Mouse (Mus musculus) MEL (cell line): ENCODE data around the gene Strada. TPM values are rescaled to one million over a fixed set of nuclear protein-coding genes. Genes with fewer than 3 reads are reported as not detected.
A peak's percentile ranks its signal among the peaks of the same experiment; 100 is the strongest.

Source experiments
- DNase-seq: peaks from one replicate; pipeline ENCODE4 v3.0.0; 2011; ENCODE audit warnings: low read depth, low spot score
- H3K27ac ChIP-seq: 2 replicates; pipeline ENCODE4 v1.5.1; 2012; ENCODE audit warnings: low read depth, mild to moderate bottlenecking, control low read depth, low read length, moderate library complexity; ENCODE audit not compliant: control insufficient read depth
- H3K27me3 ChIP-seq, 2 experiments: fragments of 150-350 bp in 1 of 2; sonication (generic) in 1 of 2; 2 replicates each; pipeline ENCODE4 v1.6.1; 2012; ENCODE audit warnings: low read length in 2 of 2, mild to moderate bottlenecking in 2 of 2, improper control_type of control experiment in 1 of 2, moderate library complexity in 1 of 2; ENCODE audit not compliant: insufficient read depth in 2 of 2, control insufficient read depth in 1 of 2
- H3K36me3 ChIP-seq, 2 experiments: 2 replicates each; pipeline ENCODE4 v1.6.1; 2012 to 2014; ENCODE audit warnings: low read length in 2 of 2, improper control_type of control experiment in 1 of 2, inconsistent platforms in 1 of 2, mild to moderate bottlenecking in 1 of 2; ENCODE audit not compliant: insufficient read depth in 2 of 2, control insufficient read depth in 1 of 2
- H3K4me1 ChIP-seq, 2 experiments: fragments of 150-350 bp in 1 of 2; sonication (generic) in 1 of 2; 2 replicates each; pipeline ENCODE4 v1.6.1; 2012; ENCODE audit warnings: low read length in 2 of 2, improper control_type of control experiment in 1 of 2, mild to moderate bottlenecking in 1 of 2; ENCODE audit not compliant: insufficient read depth in 2 of 2, control insufficient read depth in 1 of 2
- H3K4me3 ChIP-seq, 2 experiments: fragments of 150-350 bp in 1 of 2; sonication (generic) in 1 of 2; 2 replicates each; pipeline ENCODE4 v1.5.1; 2012; ENCODE audit warnings: low read depth in 2 of 2, low read length in 2 of 2, mild to moderate bottlenecking in 2 of 2, moderate library complexity in 2 of 2, control low read depth in 1 of 2, improper control_type of control experiment in 1 of 2; ENCODE audit not compliant: control insufficient read depth in 1 of 2, insufficient read depth in 1 of 2
- H3K79me2 ChIP-seq: 2 replicates; pipeline ENCODE4 v1.6.1; 2012; ENCODE audit warnings: mild to moderate bottlenecking, low read length, moderate library complexity; ENCODE audit not compliant: control insufficient read depth, poor library complexity, insufficient read depth
- H3K9ac ChIP-seq: 2 replicates; pipeline ENCODE4 v1.6.1; 2012; ENCODE audit warnings: low read depth, mild to moderate bottlenecking, control low read depth, low read length, moderate library complexity; ENCODE audit not compliant: control insufficient read depth, poor library complexity, severe bottlenecking
- H3K9me3 ChIP-seq: fragments of 150-350 bp; sonication (generic); replicated peaks from 2 replicates; pipeline ENCODE4 v1.6.1; 2012; ENCODE audit warnings: mild to moderate bottlenecking, low read length, improper control_type of control experiment, moderate library complexity; ENCODE audit not compliant: insufficient read depth
- CTCF ChIP-seq, 3 experiments: IDR thresholded peaks in 2 of 3; conservative IDR thresholded peaks in 1 of 3; 2 replicates each; pipeline ENCODE4 v1.5.1; 2011 to 2012; ENCODE audit warnings: low read length in 3 of 3, low read depth in 2 of 3, mild to moderate bottlenecking in 2 of 3, improper control_type of control experiment in 1 of 3, inconsistent platforms in 1 of 3, mixed read lengths in 1 of 3, moderate library complexity in 1 of 3; ENCODE audit not compliant: control insufficient read depth in 1 of 3, insufficient read depth in 1 of 3, poor library complexity in 1 of 3, severe bottlenecking in 1 of 3
- EP300 ChIP-seq, 2 experiments: IDR thresholded peaks; 2 replicates each; pipeline ENCODE4 v1.6.1; 2011; ENCODE audit warnings: improper control_type of control experiment in 2 of 2, low read length in 2 of 2, low read depth in 1 of 2, mild to moderate bottlenecking in 1 of 2
- ETS1 ChIP-seq: IDR thresholded peaks from 2 replicates; pipeline ENCODE4 v1.6.1; 2012; ENCODE audit warnings: low read depth, mild to moderate bottlenecking, inconsistent platforms, low read length, improper control_type of control experiment, moderate library complexity
- GATA1 ChIP-seq: IDR thresholded peaks from 2 replicates; pipeline ENCODE4 v1.6.1; 2011; ENCODE audit warnings: low read depth, low read length, improper control_type of control experiment
- JUND ChIP-seq: IDR thresholded peaks from 2 replicates; pipeline ENCODE4 v1.6.1; 2011; ENCODE audit warnings: low read depth, mild to moderate bottlenecking, improper control_type of control experiment, low read length
- KAT2A ChIP-seq: conservative IDR thresholded peaks from 2 replicates; pipeline ENCODE4 v1.6.1; 2012; ENCODE audit warnings: low read depth, low read length, improper control_type of control experiment, inconsistent platforms
- MAFK ChIP-seq: IDR thresholded peaks from 2 replicates; pipeline ENCODE4 v1.6.1; 2011; ENCODE audit warnings: low read depth, mild to moderate bottlenecking, low read length, improper control_type of control experiment, borderline replicate concordance
- MAX ChIP-seq: IDR thresholded peaks from 2 replicates; pipeline ENCODE4 v1.6.1; 2011; ENCODE audit warnings: low read length, improper control_type of control experiment
- MAZ ChIP-seq: IDR thresholded peaks from 2 replicates; pipeline ENCODE4 v1.6.1; 2012; ENCODE audit warnings: low read depth, mild to moderate bottlenecking, inconsistent platforms, low read length, improper control_type of control experiment
- MEF2A ChIP-seq: IDR thresholded peaks from 2 replicates; pipeline ENCODE4 v1.6.1; 2014; ENCODE audit warnings: low read depth, mild to moderate bottlenecking, inconsistent platforms, low read length, improper control_type of control experiment; ENCODE audit not compliant: poor library complexity, insufficient replicate concordance, severe bottlenecking; ENCODE audit errors: extremely low read depth
- MXI1 ChIP-seq: IDR thresholded peaks from 2 replicates; pipeline ENCODE4 v1.6.1; 2011; ENCODE audit warnings: mild to moderate bottlenecking, low read depth, low read length, improper control_type of control experiment
- MYC ChIP-seq: IDR thresholded peaks from 2 replicates; pipeline ENCODE4 v1.6.1; 2011; ENCODE audit warnings: low read depth, mild to moderate bottlenecking, low read length, improper control_type of control experiment, moderate library complexity
- POLR2A ChIP-seq, 2 experiments: IDR thresholded peaks; 2 replicates each; pipeline ENCODE4 v1.6.1; 2011 to 2012; ENCODE audit warnings: low read length in 2 of 2, mild to moderate bottlenecking in 2 of 2, control low read depth in 1 of 2, improper control_type of control experiment in 1 of 2, low read depth in 1 of 2, moderate library complexity in 1 of 2; ENCODE audit not compliant: control insufficient read depth in 1 of 2, insufficient read depth in 1 of 2, poor library complexity in 1 of 2
- POLR2AphosphoS2 ChIP-seq: IDR thresholded peaks from 2 replicates; pipeline ENCODE4 v1.6.1; 2011; ENCODE audit warnings: low read length, improper control_type of control experiment
- SIN3A ChIP-seq: IDR thresholded peaks from 2 replicates; pipeline ENCODE4 v1.6.1; 2012; ENCODE audit warnings: low read length, improper control_type of control experiment, inconsistent platforms
- TAL1 ChIP-seq: IDR thresholded peaks from 2 replicates; pipeline ENCODE4 v1.6.1; 2012; ENCODE audit warnings: mild to moderate bottlenecking, inconsistent platforms, low read length, moderate library complexity, mixed read lengths
- TBP ChIP-seq: IDR thresholded peaks from 2 replicates; pipeline ENCODE4 v1.8.0; 2011; ENCODE audit warnings: low read depth, low read length, improper control_type of control experiment
- TCF12 ChIP-seq: IDR thresholded peaks from 2 replicates; pipeline ENCODE4 v1.6.1; 2014; ENCODE audit warnings: low read depth, mild to moderate bottlenecking, inconsistent platforms, low read length, improper control_type of control experiment, moderate library complexity
- ZKSCAN1 ChIP-seq: IDR thresholded peaks from 2 replicates; pipeline ENCODE4 v1.6.1; 2012; ENCODE audit warnings: low read depth, mild to moderate bottlenecking, inconsistent platforms, low read length, improper control_type of control experiment, moderate library complexity
- polyA plus RNA-seq, 2 experiments: library from polyadenylated mRNA; stranded (reverse) in 1 of 2; unstranded in 1 of 2; fragments of >175 nt in 1 of 2; fragments of >200 nt in 1 of 2; gene quantifications; 2 replicates each; pipeline versions ENCODE4 v1.2.1 to v1.2.4; 2012; ENCODE audit warnings: low replicate concordance in 2 of 2, low read depth in 1 of 2; ENCODE audit not compliant: insufficient read length in 2 of 2, insufficient read depth in 1 of 2, missing spikeins in 1 of 2
- total RNA-seq: library from RNA; depleted of rRNA; stranded (reverse); fragments of 300-350 nt; gene quantifications from 2 replicates; pipeline ENCODE4 v1.2.3, GENCODE M21; 2012

Gene Strada
- total and polyA plus RNA-seq, 3 experiments, result 25.5 to 39.8 TPM; not detected in 1

DNA sequence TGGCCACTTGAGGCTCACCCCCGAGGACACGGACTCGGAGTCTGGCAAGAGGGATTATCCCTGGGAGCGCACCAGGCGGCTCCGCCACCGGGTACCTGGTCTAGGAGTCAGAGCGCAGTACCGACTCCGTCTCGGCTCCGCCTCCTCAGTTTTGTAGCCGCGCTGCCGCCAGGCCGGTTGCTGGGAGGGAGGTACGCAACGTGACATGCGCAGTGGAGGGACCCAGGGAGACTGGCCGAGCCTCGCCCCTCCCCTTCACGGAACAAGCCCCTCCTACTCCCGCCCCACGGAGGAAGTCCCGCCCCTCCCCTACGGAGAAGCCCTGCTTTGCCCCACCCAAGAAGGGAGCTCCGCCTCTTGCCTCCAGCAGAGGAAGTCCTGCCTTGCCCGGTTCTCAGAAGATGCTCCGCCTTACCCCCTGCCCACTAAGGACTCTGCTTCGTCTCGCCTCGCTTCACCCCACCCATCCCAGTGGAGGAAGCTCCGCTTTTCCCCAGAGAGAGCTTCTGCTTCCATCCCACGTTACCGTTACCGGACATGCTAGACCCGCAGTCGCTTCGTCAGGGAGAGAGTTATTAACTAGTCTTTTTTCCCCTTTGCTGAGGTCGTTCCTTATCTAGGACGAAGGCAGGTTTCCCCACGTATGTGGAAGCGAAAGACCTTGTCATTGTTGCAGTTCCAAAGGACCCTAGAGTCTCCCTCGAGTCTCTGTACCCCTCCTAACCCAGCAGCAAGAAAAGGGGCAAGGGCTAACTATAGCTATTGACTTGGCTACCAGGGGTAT lies 8.4 kb downstream of the Strada start (continued):
- TF ChIP-seq TAL1 (no peak), EP300 (IDR thresholded peaks at IDR 0.05; ENCODE audit: low read depth in 1 of 2, low read length in 2 of 2) (peak; percentile 39 to 62; a peak in 1 of 4 replicates), POLR2AphosphoS2 (peak; percentile 95), CTCF (IDR thresholded peaks at IDR 0.05 in 2 of 3, conservative IDR thresholded peaks at IDR 0.05 in 1 of 3; ENCODE audit: control insufficient read depth in 1 of 3, insufficient read depth in 1 of 3, low read depth in 2 of 3, low read length in 3 of 3, poor library complexity in 1 of 3, severe bottlenecking in 1 of 3) (0 out of 6 replicates have a peak, but pooled peaks of 1 of the 3 experiments have one; percentile 0), TBP (peak; percentile 65; the same call in 1 of the 2 replicates)

DNA sequence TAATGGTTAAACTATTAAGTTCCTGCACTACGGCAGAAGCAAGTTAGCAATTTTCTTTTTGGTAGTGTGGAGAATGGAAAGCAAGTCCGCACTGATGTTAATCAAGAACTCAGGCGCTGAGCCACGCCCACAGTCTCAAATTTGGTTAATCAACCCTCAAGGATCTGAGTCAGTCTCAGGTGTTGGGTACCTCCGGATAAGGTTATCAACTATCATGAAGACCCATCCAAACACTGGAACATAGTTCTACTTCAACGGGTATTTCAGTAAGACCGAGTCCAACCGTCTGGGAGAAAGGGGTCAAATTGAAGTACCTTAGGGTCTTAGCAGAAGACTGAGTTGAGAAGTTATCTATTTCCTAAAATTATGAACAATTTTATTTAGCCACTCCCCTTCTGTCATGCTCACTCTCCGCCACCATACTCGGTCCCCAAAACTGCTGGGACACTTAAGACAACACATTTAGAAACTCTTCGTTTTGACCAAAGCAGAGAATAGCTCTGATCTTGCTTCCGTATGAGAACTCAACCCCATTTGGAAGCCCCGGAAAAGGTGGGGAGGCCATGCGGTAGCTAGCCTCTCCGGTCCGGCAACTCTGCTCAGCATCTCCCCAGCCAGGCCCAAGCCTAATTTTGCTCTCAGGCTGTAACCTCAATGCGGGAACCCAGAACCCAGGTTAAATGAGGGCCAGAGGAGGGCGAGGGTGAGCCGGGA lies 9.2 kb downstream of the Strada start:
- Histone ChIP-seq H3K9me3 (no peaks in the 10 kb centered on the region), H3K4me3 (peak overlapping the region; percentile 74 to 89), H3K9ac (peak overlapping the region; percentile 82), H3K27me3 (no peaks in the 10 kb centered on the region), H3K27ac (peak overlapping the region; percentile 84), H3K4me1 (peaks cover 5 to 12% of the 10 kb centered on the region in 2 experiments), H3K36me3 (peaks cover under 1 to 17% of the 10 kb centered on the region in 2 experiments; a peak in 3 of 4 replicates), H3K79me2 (peaks cover 2% of the 10 kb centered on the region; the same call in 1 of the 2 replicates)
- DNase-seq, result peak; percentile 88
- TF ChIP-seq TCF12, result no peak
- TF ChIP-seq POLR2A (IDR thresholded peaks at IDR 0.05; ENCODE audit: control insufficient read depth in 1 of 2, insufficient read depth in 1 of 2, low read depth in 1 of 2, low read length in 2 of 2, poor library complexity in 1 of 2), result no peak
- TF ChIP-seq JUND, result no peak
- TF ChIP-seq KAT2A, result no peak
- TF ChIP-seq MAFK, result no peak
- TF ChIP-seq MEF2A, result no peak; the same call in 1 of the 2 replicates
- peak; percentile 24; the same call in 1 of the 2 replicates for TF ChIP-seq GATA1
- TF ChIP-seq TBP, result 0 out of 2 replicates have a peak, but pooled peaks have one; percentile 57
- 0 out of 4 replicates have a peak, but pooled peaks have one; percentile 2 to 13 for TF ChIP-seq EP300 (IDR thresholded peaks at IDR 0.05; ENCODE audit: low read depth in 1 of 2, low read length in 2 of 2)
- no peak for TF ChIP-seq POLR2AphosphoS2
- TF ChIP-seq SIN3A, result peak; percentile 72
- no peak; the same call in 1 of the 2 replicates for TF ChIP-seq MAX
- peak; percentile 39 for TF ChIP-seq MXI1
- TF ChIP-seq MAZ, result 0 out of 2 replicates have a peak, but pooled peaks have one; percentile 12
- no peak; the same call in none of the 2 replicates for TF ChIP-seq MYC
- no peak for TF ChIP-seq ZKSCAN1
- TF ChIP-seq ETS1, result no peak
